Mouse (Mus musculus) left cerebral cortex, adult 8-10 months (tissue): ENCODE data around the gene Rexo5. TPM values are rescaled to one million over a fixed set of nuclear protein-coding genes. Genes with fewer than 3 reads are reported as not detected.

Source experiments
- DNase-seq, 2 experiments: peaks; one replicate each; pipeline ENCODE4 v3.0.0; 2022; ENCODE audit warnings: low spot score in 2 of 2
- total RNA-seq, 4 experiments: library from RNA; stranded (reverse); gene quantifications; 2 replicates each; pipeline ENCODE4 v1.2.4; 2022

Rexo5 gene
- total RNA-seq, 4 experiments from 2014 or later = 1.0 to 3.6 (median 2.1) TPM

- no peak for DNase-seq
These were observed 48.1 kb downstream of the Rexo5 start for GRCm38 (mm10) chr7:119841820-119842449.

- no peak for DNase-seq
These were observed 51.7 kb downstream of the Rexo5 start for GRCm38 (mm10) chr7:119845541-119845940.

- DNase-seq = no peak
These were observed 53.6 kb downstream of the Rexo5 start for GRCm38 (mm10) chr7:119847396-119847795.

- peak; percentile 28 to 75 for DNase-seq
These were observed 55.3 kb downstream of the Rexo5 start for GRCm38 (mm10) chr7:119849096-119849495.

GRCm38 (mm10) chr7:119850737-119851136 is 56.9 kb downstream of the Rexo5 start:
- no peak for DNase-seq

- no peak for DNase-seq
These were observed 58.7 kb downstream of the Rexo5 start for GRCm38 (mm10) chr7:119852494-119852893.

GRCm38 (mm10) chr7:119853186-119853585 is 59.4 kb downstream of the Rexo5 start:
- no peak for DNase-seq

- no peak for DNase-seq
These were observed 60.6 kb downstream of the Rexo5 start for GRCm38 (mm10) chr7:119854362-119854761.

GRCm38 (mm10) chr7:119855031-119855430 is 61.2 kb downstream of the Rexo5 start:
- no peak for DNase-seq

GRCm38 (mm10) chr7:119859476-119859875 is 65.7 kb downstream of the Rexo5 start:
- DNase-seq = no peak

GRCm38 (mm10) chr7:119860116-119860515 is 66.3 kb downstream of the Rexo5 start:
- DNase-seq = no peak

- DNase-seq = no peak
These were observed 66.7 kb downstream of the Rexo5 start for GRCm38 (mm10) chr7:119860554-119860953.

- no peak for DNase-seq
These were observed 67.1 kb downstream of the Rexo5 start for GRCm38 (mm10) chr7:119860971-119861334.

GRCm38 (mm10) chr7:119861335-119862091 is 67.7 kb downstream of the Rexo5 start:
- DNase-seq = peak in 1 of 2 experiments; percentile 43

GRCm38 (mm10) chr7:119862167-119862566 is 68.4 kb downstream of the Rexo5 start:
- no peak for DNase-seq

- no peak for DNase-seq
These were observed 70.7 kb downstream of the Rexo5 start for GRCm38 (mm10) chr7:119864500-119864899.

- no peak for DNase-seq
These were observed 72.3 kb downstream of the Rexo5 start for GRCm38 (mm10) chr7:119866136-119866535.

- no peak for DNase-seq
These were observed 78.4 kb downstream of the Rexo5 start for GRCm38 (mm10) chr7:119872204-119872603.

GRCm38 (mm10) chr7:119873050-119873449 is 79.2 kb downstream of the Rexo5 start:
- DNase-seq = no peak

- peak in 1 of 2 experiments; percentile 81 for DNase-seq
These were observed 82.1 kb downstream of the Rexo5 start for GRCm38 (mm10) chr7:119875776-119876440.

- DNase-seq = no peak
These were observed 85.4 kb downstream of the Rexo5 start for GRCm38 (mm10) chr7:119879171-119879570.

- no peak for DNase-seq
These were observed 86.5 kb downstream of the Rexo5 start for GRCm38 (mm10) chr7:119880345-119880744.
